26 mouse cellular contexts compared by ENCODE assay signal in the genomic region with DNA sequence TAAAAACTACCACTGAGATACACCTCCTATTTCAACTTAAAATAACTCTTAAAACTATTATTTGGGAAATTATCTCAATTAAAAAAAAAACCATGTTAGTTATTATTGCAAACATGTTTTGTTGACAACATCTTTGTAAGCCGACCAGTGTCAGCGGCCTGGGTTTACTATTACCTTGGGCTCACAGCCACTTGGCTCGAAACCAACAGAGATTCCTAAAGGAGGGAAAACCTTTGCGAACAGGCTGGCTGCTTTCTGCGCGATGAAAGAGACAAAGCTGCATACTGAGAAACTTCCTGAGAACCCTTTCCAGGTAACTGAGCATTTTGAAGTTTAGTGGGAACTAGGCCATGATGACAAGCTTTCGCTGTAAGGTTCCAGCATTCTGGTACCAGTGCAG. TPM values are rescaled to one million over a fixed set of nuclear protein-coding genes. Genes with fewer than 3 reads are reported as not detected.
A peak's percentile ranks its signal among the peaks of the same experiment; 100 is the strongest.
DNase-seq lines count a peak whose midpoint lies in the region; ATAC-seq and TF ChIP-seq lines count a peak whose summit lies in the region.
"Had no signal": no experiment of that assay in that cellular context is flagged by ENCODE, and none has a peak within 500 bp of the region (broad histone marks: within the 10 kb centered on the region; RNA-seq: fewer than 3 reads in every experiment).

No protein-coding gene starts in this region.

- no peaks in the 10 kb centered on the region for H3K9me3 ChIP-seq in lung, embryonic 14.5 days (ENCODE audit: low read depth, low read length)
- no peaks in the 10 kb centered on the region for H3K9me3 ChIP-seq in lung, postnatal 0 days (ENCODE audit: low read length)
- H3K9me3 ChIP-seq: embryonic facial prominence, embryonic 15.5 days; forebrain, embryonic 10.5 days; hindbrain, embryonic 15.5 days; limb, embryonic 15.5 days; neural tube, embryonic 15.5 days had no signal

- no peak for TF ChIP-seq EP300 in lung, postnatal 0 days (IDR thresholded peaks at IDR 0.05)

- ATAC-seq in lung, embryonic 14.5 days (ENCODE audit: insufficient read depth) = no peak
- no peak for ATAC-seq in lung, postnatal 0 days
- ATAC-seq: activated CD4-positive, CD25-positive, alpha-beta regulatory T cell, adult 4 months; intestine, postnatal 0 days; Patski had no signal

- H3K4me2 ChIP-seq in lung, embryonic 14.5 days = no peak overlapping the region
- no peak overlapping the region for H3K4me2 ChIP-seq in lung, postnatal 0 days (replicated peaks; ENCODE audit: low read depth, low read length)
- H3K4me2 ChIP-seq: embryonic facial prominence, embryonic 15.5 days; hindbrain, embryonic 15.5 days; limb, embryonic 15.5 days; neural tube, embryonic 15.5 days had no signal

- H3K36me3 ChIP-seq in lung, embryonic 14.5 days (ENCODE audit: insufficient read depth) = no peaks in the 10 kb centered on the region
- H3K36me3 ChIP-seq in lung, postnatal 0 days (ENCODE audit: insufficient read depth, low read length) = no peaks in the 10 kb centered on the region
- H3K36me3 ChIP-seq: embryonic facial prominence, embryonic 15.5 days; forebrain, embryonic 10.5 days; hindbrain, embryonic 15.5 days; limb, embryonic 15.5 days; neural tube, embryonic 15.5 days had no signal

- peak; percentile 26 for DNase-seq in heart, postnatal 4 days
- DNase-seq in heart, adult 9 months (ENCODE audit: low spot score in 2 of 2) = no peak
- peak; percentile 49 for DNase-seq in lung, embryonic 14.5 days
- DNase-seq in lung, postnatal 0 days (ENCODE audit: low spot score) = no peak
- peak; percentile 37 to 41 for DNase-seq in adrenal gland, postnatal 36 days
- no peak for DNase-seq in urinary bladder, postnatal 36 days (ENCODE audit: low spot score in 2 of 2)
- DNase-seq in lung, postnatal 10 days = no peak
- DNase-seq: cerebellum, adult 8-10 months; gastrocnemius, postnatal 10 days; heart, adult 2 months; layer of hippocampus, adult 9-11 months; lung, adult 18-20 months; midbrain, embryonic 14.5 days; right cerebral cortex, adult 18-20 months had no signal

- H3K4me3 ChIP-seq in lung, embryonic 14.5 days (ENCODE audit: low read depth, low read length) = no peak overlapping the region
- H3K4me3 ChIP-seq in lung, postnatal 0 days (ENCODE audit: low read depth, low read length) = no peak overlapping the region
- H3K4me3 ChIP-seq: embryonic facial prominence, embryonic 15.5 days; forebrain, embryonic 10.5 days; heart, adult 2 months; hindbrain, embryonic 15.5 days; limb, embryonic 15.5 days; myocyte; neural tube, embryonic 15.5 days had no signal

- no peaks in the 10 kb centered on the region for H3K27me3 ChIP-seq in lung, embryonic 14.5 days (ENCODE audit: insufficient read depth, low read length)
- no peaks in the 10 kb centered on the region for H3K27me3 ChIP-seq in lung, postnatal 0 days (replicated peaks; ENCODE audit: insufficient read depth, low read length)
- H3K27me3 ChIP-seq: embryonic facial prominence, embryonic 15.5 days; hindbrain, embryonic 15.5 days; limb, embryonic 15.5 days; neural tube, embryonic 15.5 days; Patski had no signal

- WGBS in lung, embryonic 14.5 days = 71% methylated on average over 7 of the region's 7 CpGs
- WGBS in lung, postnatal 0 days = 69% methylated on average over 7 of the region's 7 CpGs

- H3K4me1 ChIP-seq in lung, embryonic 14.5 days (ENCODE audit: insufficient read depth) = no peaks in the 10 kb centered on the region
- H3K4me1 ChIP-seq in lung, postnatal 0 days (ENCODE audit: insufficient read depth, low read depth, low read length) = no peaks in the 10 kb centered on the region
- H3K4me1 ChIP-seq: hindbrain, embryonic 15.5 days had no signal

- no peak for TF ChIP-seq CTCF in lung, embryonic 14.5 days (IDR thresholded peaks at IDR 0.05; ENCODE audit: low read depth)
- no peak for TF ChIP-seq CTCF in lung, postnatal 0 days (IDR thresholded peaks at IDR 0.05)

- no peak overlapping the region for H3K9ac ChIP-seq in lung, embryonic 14.5 days
- no peak overlapping the region for H3K9ac ChIP-seq in lung, postnatal 0 days (replicated peaks; ENCODE audit: low read depth)
- H3K9ac ChIP-seq: embryonic facial prominence, embryonic 15.5 days; hindbrain, embryonic 15.5 days; limb, embryonic 15.5 days; neural tube, embryonic 15.5 days had no signal

- H3K27ac ChIP-seq in lung, embryonic 14.5 days (ENCODE audit: low read depth) = no peak overlapping the region
- H3K27ac ChIP-seq in lung, postnatal 0 days (ENCODE audit: low read length) = no peak overlapping the region
- H3K27ac ChIP-seq: embryonic facial prominence, embryonic 15.5 days; forebrain, embryonic 10.5 days; heart, adult 2 months; hindbrain, embryonic 15.5 days; limb, embryonic 15.5 days; neural tube, embryonic 15.5 days had no signal

RNA-seq across cellular contexts. Expression of gene Gm17359, which starts 3.4 kb away (rescaled TPM):
- not detected for total RNA-seq in heart, postnatal 4 days (2021)
- not detected in 2 replicates for polyA plus RNA-seq in lung, embryonic 14.5 days (2014; fragmentation: Nextera tagmentation; extraction: Ambion mirVana)
- not detected in 2 replicates for polyA plus RNA-seq in lung, postnatal 0 days (2015; fragmentation: Nextera tagmentation; extraction: Ambion mirVana)
- not detected for total RNA-seq in adrenal gland, postnatal 36 days (2021)
- total RNA-seq: gastrocnemius, postnatal 10 days; heart, adult 2 months; left cerebral cortex, adult 8-10 months had no signal
- polyA plus RNA-seq: activated CD4-positive, CD25-positive, alpha-beta regulatory T cell, adult 4 months; embryonic facial prominence, embryonic 15.5 days; forebrain, embryonic 10.5 days; frontal cortex, adult 2 months; heart, postnatal 0 days; hindbrain, embryonic 15.5 days; intestine, postnatal 0 days; limb, embryonic 15.5 days; myocyte; neural tube, embryonic 15.5 days; Patski had no signal

RNA-seq across cellular contexts. Expression of gene Rapgef2, which starts 46.7 kb away (rescaled TPM):
- total RNA-seq in heart, postnatal 4 days (2021) = 10 to 100 TPM; 37.0 to 40.6 TPM
- polyA plus RNA-seq in lung, embryonic 14.5 days (2014; fragmentation: Nextera tagmentation; extraction: Ambion mirVana) = 8.7 and 10.1 TPM in 2 replicates
- 5.8 and 6.5 TPM in 2 replicates for polyA plus RNA-seq in lung, postnatal 0 days (2015; fragmentation: Nextera tagmentation; extraction: Ambion mirVana)
- 10 to 100 TPM; 22.9 to 23.0 TPM for total RNA-seq in adrenal gland, postnatal 36 days (2021)

Comparison
In these comparisons a context has a peak if more than half of its experiments do, and no peak if none do; other contexts are left out.
1. DNase-seq: peak in heart, postnatal 4 days (single experiment), lung, embryonic 14.5 days (single experiment) and adrenal gland, postnatal 36 days (2 of 2); none in heart, adult 9 months (0 of 2), lung, postnatal 0 days (single experiment), urinary bladder, postnatal 36 days (0 of 2) and lung, postnatal 10 days (single experiment).